In genomic region chr2:163531917-163532316, GRCm38 (mm10) we compare ENCODE assay signal across 8 mouse cellular contexts. TPM values are rescaled to one million over a fixed set of nuclear protein-coding genes. Genes with fewer than 3 reads are reported as not detected.
DNase-seq lines count a peak whose midpoint lies in the region; ATAC-seq and TF ChIP-seq lines count a peak whose summit lies in the region.

No protein-coding gene starts in this region.

- no peaks in the 10 kb centered on the region for H3K9me3 ChIP-seq in neural tube, embryonic 15.5 days (replicated peaks)
- 0 out of 2 replicates have a peak, but pooled peaks cover 3% of the 10 kb centered on the region for H3K9me3 ChIP-seq in kidney, embryonic 14.5 days (ENCODE audit: control insufficient read depth, low read length)
- H3K9me3 ChIP-seq in liver, embryonic 11.5 days (ENCODE audit: control insufficient read depth, low read length), result no peaks in the 10 kb centered on the region

- peak; percentile 80 for DNase-seq in neural tube, embryonic 10.5 days (ENCODE audit: extremely low spot score, low spot score)
- peak; percentile 79 for DNase-seq in cerebellum, adult 8-10 months
- DNase-seq in gastrocnemius, adult 2 months, result peak; percentile 87
- DNase-seq in liver, embryonic 11.5 days (ENCODE audit: low spot score), result peak; percentile 68
- peak; percentile 92 for DNase-seq in retina, embryonic 14.5 days (ENCODE audit: low spot score)
- DNase-seq in thymus, postnatal 36 days, result peak; percentile 70 to 75

- WGBS in neural tube, embryonic 15.5 days, result 9% methylated on average over 9 of the region's 9 CpGs
- 10% methylated on average over 9 of the region's 9 CpGs for WGBS in kidney, embryonic 14.5 days
- WGBS in liver, embryonic 11.5 days, result 10% methylated on average over 9 of the region's 9 CpGs

- H3K4me2 ChIP-seq in neural tube, embryonic 15.5 days, result no peak overlapping the region
- H3K4me2 ChIP-seq in kidney, embryonic 14.5 days (replicated peaks; ENCODE audit: low read depth, low read length), result no peak overlapping the region
- no peak overlapping the region for H3K4me2 ChIP-seq in liver, embryonic 11.5 days

- no peak overlapping the region for H3K4me3 ChIP-seq in neural tube, embryonic 15.5 days (replicated peaks)
- no peak overlapping the region for H3K4me3 ChIP-seq in gastrocnemius, adult 2 months
- no peak overlapping the region for H3K4me3 ChIP-seq in kidney, embryonic 14.5 days (ENCODE audit: low read length)
- H3K4me3 ChIP-seq in liver, embryonic 11.5 days (ENCODE audit: low read depth, low read length), result no peak overlapping the region

- no peak for ATAC-seq in neural tube, embryonic 15.5 days (ENCODE audit: low FRiP score)
- 0 out of 2 replicates have a peak, but pooled peaks have one; percentile 43 for ATAC-seq in kidney, embryonic 14.5 days (ENCODE audit: low FRiP score, low TSS enrichment)
- ATAC-seq in liver, embryonic 11.5 days (replicated peaks; ENCODE audit: low FRiP score), result no peak

- H3K4me1 ChIP-seq in neural tube, embryonic 15.5 days, result peaks cover 5% of the 10 kb centered on the region
- H3K4me1 ChIP-seq in kidney, embryonic 14.5 days (ENCODE audit: control insufficient read depth, insufficient read depth, low read length), result no peaks in the 10 kb centered on the region
- no peaks in the 10 kb centered on the region for H3K4me1 ChIP-seq in liver, embryonic 11.5 days (replicated peaks; ENCODE audit: control insufficient read depth, insufficient read depth, low read length)

- intact Hi-C loops in gastrocnemius, adult 2 months (cut with DNase I), result loop anchor here (10.0 kb wide), 1 partner anchor 193 kb away; no protein-coding TSS in a partner anchor

- no peaks in the 10 kb centered on the region for H3K36me3 ChIP-seq in neural tube, embryonic 15.5 days
- H3K36me3 ChIP-seq in kidney, embryonic 14.5 days (ENCODE audit: control insufficient read depth, insufficient read depth, low read length), result no peaks in the 10 kb centered on the region
- no peaks in the 10 kb centered on the region for H3K36me3 ChIP-seq in liver, embryonic 11.5 days (ENCODE audit: control insufficient read depth, insufficient read depth, low read length)

- no peak overlapping the region for H3K27ac ChIP-seq in neural tube, embryonic 15.5 days (replicated peaks)
- no peak overlapping the region for H3K27ac ChIP-seq in gastrocnemius, adult 2 months
- H3K27ac ChIP-seq in kidney, embryonic 14.5 days (ENCODE audit: low read depth, low read length), result no peak overlapping the region
- no peak overlapping the region for H3K27ac ChIP-seq in liver, embryonic 11.5 days (ENCODE audit: low read depth, low read length)

- H3K27me3 ChIP-seq in neural tube, embryonic 15.5 days (replicated peaks), result no peaks in the 10 kb centered on the region
- no peaks in the 10 kb centered on the region for H3K27me3 ChIP-seq in kidney, embryonic 14.5 days (ENCODE audit: control insufficient read depth, insufficient read depth, low read length)
- no peaks in the 10 kb centered on the region for H3K27me3 ChIP-seq in liver, embryonic 11.5 days (replicated peaks; ENCODE audit: control insufficient read depth, insufficient read depth, low read length)

- H3K9ac ChIP-seq in neural tube, embryonic 15.5 days (replicated peaks), result no peak overlapping the region
- H3K9ac ChIP-seq in kidney, embryonic 14.5 days (ENCODE audit: low read depth, low read length), result no peak overlapping the region
- no peak overlapping the region for H3K9ac ChIP-seq in liver, embryonic 11.5 days (ENCODE audit: low read depth, low read length)

- peak; percentile 98 for TF ChIP-seq CTCF in gastrocnemius, adult 2 months (IDR thresholded peaks at IDR 0.05)

RNA-seq across cellular contexts. Expression of gene Hnf4a, which starts 25.3 kb away (rescaled TPM):
- 0.04 and 5.2 TPM in 2 replicates for polyA plus RNA-seq in neural tube, embryonic 15.5 days (2015; fragmentation: Nextera tagmentation; extraction: Ambion mirVana)
- total RNA-seq in gastrocnemius, adult 2 months (2021), result not detected
- polyA plus RNA-seq in kidney, embryonic 14.5 days (2014; fragmentation: Nextera tagmentation; extraction: Ambion mirVana), result 6.0 and 10.7 TPM in 2 replicates
- 18.9 and 20.0 TPM in 2 replicates for polyA plus RNA-seq in liver, embryonic 11.5 days (2014; fragmentation: Nextera tagmentation; extraction: Ambion mirVana)

RNA-seq across cellular contexts. Expression of gene R3hdml, which starts 39.8 kb away (rescaled TPM):
- 0.18 TPM in 1 of 2 replicates, not detected in the other for polyA plus RNA-seq in neural tube, embryonic 15.5 days (2015; fragmentation: Nextera tagmentation; extraction: Ambion mirVana)
- not detected for total RNA-seq in gastrocnemius, adult 2 months (2021)
- 26.3 and 29.5 TPM in 2 replicates for polyA plus RNA-seq in kidney, embryonic 14.5 days (2014; fragmentation: Nextera tagmentation; extraction: Ambion mirVana)
- not detected in 2 replicates for polyA plus RNA-seq in liver, embryonic 11.5 days (2014; fragmentation: Nextera tagmentation; extraction: Ambion mirVana)

RNA-seq across cellular contexts. Expression of gene Fitm2, which starts 59.5 kb away (rescaled TPM):
- 17.1 and 18.3 TPM in 2 replicates for polyA plus RNA-seq in neural tube, embryonic 15.5 days (2015; fragmentation: Nextera tagmentation; extraction: Ambion mirVana)
- 100 to 1,000 TPM in 1 of 2 experiments, 10 to 100 TPM in 1; 73.8 to 106 TPM for total RNA-seq in gastrocnemius, adult 2 months (2021)
- polyA plus RNA-seq in kidney, embryonic 14.5 days (2014; fragmentation: Nextera tagmentation; extraction: Ambion mirVana), result 5.0 and 9.3 TPM in 2 replicates
- 8.1 and 9.0 TPM in 2 replicates for polyA plus RNA-seq in liver, embryonic 11.5 days (2014; fragmentation: Nextera tagmentation; extraction: Ambion mirVana)

Comparison
In these comparisons a context has a peak if more than half of its experiments do, and no peak if none do; other contexts are left out.
1. RNA of gene R3hdml, which starts 39.8 kb away (polyA plus RNA-seq): 26.3 to 29.5 TPM in kidney, embryonic 14.5 days; 0.18 TPM in neural tube, embryonic 15.5 days and not detected in liver, embryonic 11.5 days; every median in the first group is over 10 times any median in the second.
2. Peak in every context shown above with its lines, with median percentiles within 50 percentile points of each other: DNase-seq.